Mouse (Mus musculus): ENCODE data around the gene Pex5.

Gene Pex5

DNA sequence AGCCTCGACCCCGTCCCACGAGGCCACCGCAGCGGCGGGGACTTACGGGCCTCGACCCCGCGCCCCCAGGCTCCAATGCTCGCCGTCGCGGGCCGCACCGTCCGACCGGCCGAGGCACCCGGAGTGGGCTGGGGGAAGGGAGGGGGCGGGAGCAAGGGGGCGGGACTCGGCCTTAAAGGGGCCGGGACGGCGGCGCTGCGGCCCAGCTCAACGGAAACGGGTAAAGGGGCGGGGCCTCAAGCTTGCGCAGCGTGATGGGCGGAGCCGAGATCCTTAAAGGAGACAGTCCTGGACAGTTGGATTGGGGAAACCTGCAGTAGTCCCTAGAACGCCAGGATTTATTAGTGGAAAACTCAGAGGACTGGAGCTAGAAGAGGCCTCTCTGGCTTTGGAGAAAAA is at the start of gene Pex5:
TSS of gene Pex5 (minus strand) at position 141 of the 399 bp plus-strand sequence.
- peak; percentile 85 for DNase-seq (ENCODE audit: low read depth, low spot score)

DNA sequence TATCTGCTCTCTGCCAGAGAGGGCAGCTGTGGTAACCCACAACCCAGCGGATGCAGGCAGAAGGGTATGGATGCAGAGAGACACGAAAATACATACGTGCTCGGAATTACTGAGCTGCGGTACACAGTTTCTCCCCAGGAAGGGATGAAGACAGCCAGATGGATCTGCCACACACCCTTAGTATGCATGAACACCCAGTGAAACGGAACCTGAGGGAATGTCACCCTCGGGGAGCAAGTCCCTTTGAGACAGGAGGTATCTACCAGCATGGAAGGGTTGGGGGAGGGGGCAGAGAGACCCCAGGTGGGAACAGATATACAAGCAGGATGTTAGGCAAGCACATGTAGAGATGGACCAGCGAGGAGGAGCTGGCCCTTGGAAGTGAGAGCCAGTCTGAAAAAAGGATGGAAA is 49.0 kb upstream of the Pex5 start:
- no peak for DNase-seq (ENCODE audit: low read depth, low spot score)

- DNase-seq (ENCODE audit: low read depth, low spot score): no peak
Observed at GRCm38 (mm10) chr6:124459388-124459787, 44.5 kb upstream of the Pex5 start.

DNA sequence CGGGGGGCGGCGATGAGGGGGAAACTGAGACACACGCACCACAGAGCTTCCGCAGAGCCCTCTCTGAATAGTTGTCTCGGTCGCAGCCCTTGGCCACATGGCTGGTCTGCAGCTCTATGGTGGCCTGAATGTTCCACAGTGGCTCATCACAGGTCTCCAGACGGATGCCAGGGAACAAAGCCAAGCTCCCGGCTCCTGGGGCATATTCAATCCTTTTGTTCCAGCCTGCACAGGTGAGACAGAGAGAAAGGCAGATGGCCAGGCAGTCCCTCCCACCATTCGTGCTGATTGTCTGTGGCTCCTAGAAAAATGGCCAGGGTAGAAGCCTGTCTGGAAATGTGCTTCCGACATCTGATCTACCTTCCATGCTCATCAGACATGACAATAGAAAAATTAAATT is 43.6 kb upstream of the Pex5 start:
- DNase-seq (ENCODE audit: low read depth, low spot score): no peak

DNA sequence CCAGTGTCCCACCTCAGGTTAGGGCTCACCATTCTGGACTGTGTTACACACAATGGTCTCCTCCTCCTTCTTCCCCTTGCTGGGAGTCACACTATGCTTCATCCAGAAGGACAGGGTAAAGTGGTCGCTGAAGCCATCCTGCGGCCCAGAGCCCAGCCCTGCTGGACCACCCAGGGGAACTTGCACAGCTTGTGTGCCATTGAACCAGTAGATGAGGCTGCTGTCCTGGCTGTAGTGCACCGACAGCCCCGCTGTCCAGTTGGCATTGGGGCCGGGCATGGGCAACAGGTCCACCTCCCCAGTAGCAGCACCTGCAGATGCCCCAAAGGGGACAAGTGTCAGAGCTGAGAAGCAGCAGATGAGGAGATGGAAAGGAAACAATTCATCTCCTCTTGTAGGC is 43.0 kb upstream of the Pex5 start:
- DNase-seq (ENCODE audit: low read depth, low spot score): no peak

DNA sequence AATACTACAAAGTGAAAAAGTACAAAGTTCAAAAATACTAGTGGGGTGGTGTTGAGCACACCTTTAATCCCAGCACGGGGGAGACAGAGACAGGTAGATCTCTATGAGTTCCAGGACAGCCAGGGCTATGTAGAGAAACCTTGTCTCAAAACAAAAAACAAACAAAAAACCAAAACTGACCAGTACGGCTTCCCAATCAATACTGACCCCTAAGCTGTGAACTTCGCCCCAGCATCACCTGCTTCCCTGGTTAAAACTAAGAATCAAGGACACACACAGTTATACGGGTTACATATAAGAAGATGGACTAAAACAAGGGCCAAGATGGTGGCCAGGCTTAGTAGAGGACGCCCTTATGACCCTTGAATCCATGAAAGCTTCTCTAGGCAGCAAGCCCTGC is 41.4 kb upstream of the Pex5 start:
- DNase-seq (ENCODE audit: low read depth, low spot score): no peak

GRCm38 (mm10) chr6:124453756-124454155 is 38.9 kb upstream of the Pex5 start:
- DNase-seq (ENCODE audit: low read depth, low spot score): no peak

DNA sequence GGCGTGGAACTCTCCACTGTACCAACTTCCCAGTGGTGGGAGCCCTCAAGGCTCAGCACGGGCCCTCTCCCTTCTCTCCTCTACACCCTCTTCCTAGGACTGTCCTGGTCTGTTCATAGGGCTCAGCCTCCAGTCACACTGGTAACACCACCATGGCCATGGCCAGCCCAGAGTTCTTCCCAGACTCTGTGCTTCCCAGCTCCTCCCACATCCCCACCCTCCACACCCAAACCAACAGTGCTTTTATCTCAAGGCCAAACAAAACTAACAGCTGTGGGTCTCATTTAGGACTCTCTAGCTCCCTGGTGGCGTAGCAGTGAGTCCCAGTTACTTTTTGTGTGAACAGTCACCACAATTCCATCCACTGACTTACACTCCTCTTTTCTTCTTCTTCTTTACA is 37.1 kb upstream of the Pex5 start:
- no peak for DNase-seq (ENCODE audit: low read depth, low spot score)

GRCm38 (mm10) chr6:124449668-124450383 is 35.0 kb upstream of the Pex5 start:
- no peak for DNase-seq (ENCODE audit: low read depth, low spot score)

DNA sequence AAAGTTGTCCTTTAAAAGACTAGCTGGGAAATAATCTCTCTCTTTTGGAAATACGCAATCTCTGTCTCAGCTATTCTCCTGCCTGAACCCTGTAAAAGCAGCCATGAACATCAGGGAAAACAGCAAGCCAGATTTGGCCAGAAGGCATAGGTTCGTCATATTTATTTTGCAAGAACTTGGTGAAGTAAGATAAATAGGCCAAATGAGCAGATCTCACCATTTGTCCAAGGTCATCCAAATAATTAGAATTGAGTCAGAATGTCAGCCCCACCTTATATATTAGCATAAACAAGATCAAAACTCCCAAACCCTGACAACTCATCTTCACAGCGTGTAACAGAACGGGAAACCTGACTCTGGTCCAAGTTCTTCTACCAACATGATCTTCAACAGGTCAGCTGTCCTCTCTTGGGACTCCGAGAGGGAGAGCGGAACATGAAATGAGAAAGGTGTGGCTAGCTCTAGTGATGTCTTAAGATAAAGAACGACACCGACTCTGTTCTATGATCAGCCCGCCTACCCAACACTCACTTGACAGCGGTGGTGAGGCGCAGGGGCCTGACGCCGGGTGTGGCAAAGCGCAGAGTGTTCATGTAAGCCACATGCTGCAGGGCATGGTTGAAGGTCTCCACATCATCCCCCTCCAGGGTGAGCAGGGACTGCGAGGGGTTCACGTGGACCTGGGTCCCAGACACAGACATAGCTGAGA is 34.2 kb upstream of the Pex5 start:
- no peak for DNase-seq (ENCODE audit: low read depth, low spot score)

- DNase-seq (ENCODE audit: low read depth, low spot score): no peak
Observed at GRCm38 (mm10) chr6:124448186-124448852, 33.5 kb upstream of the Pex5 start.

GRCm38 (mm10) chr6:124447356-124447755 is 32.5 kb upstream of the Pex5 start:
- no peak for DNase-seq (ENCODE audit: low read depth, low spot score)

DNA sequence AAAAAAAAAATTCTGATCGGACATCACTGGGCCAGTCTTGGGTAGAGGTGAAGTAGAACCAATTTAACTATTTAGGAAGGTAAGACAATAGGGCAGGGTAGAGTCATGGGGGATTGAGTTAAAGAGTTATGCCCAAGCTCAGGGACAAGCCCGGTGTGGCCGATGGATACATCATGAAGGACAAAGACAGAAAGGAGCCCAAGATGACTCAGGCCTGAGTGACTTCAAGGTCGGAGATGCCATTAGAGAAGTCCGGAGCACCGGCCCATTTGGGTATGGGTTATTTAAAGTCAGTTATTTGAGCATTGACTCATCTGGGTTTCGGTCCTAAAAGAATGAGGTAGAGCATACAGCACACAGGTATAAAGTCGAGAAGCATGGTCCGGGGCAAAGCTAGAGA is 31.6 kb upstream of the Pex5 start:
- DNase-seq (ENCODE audit: low read depth, low spot score): no peak

- no peak for DNase-seq (ENCODE audit: low read depth, low spot score)
Observed at GRCm38 (mm10) chr6:124446024-124446423, 31.2 kb upstream of the Pex5 start.

DNA sequence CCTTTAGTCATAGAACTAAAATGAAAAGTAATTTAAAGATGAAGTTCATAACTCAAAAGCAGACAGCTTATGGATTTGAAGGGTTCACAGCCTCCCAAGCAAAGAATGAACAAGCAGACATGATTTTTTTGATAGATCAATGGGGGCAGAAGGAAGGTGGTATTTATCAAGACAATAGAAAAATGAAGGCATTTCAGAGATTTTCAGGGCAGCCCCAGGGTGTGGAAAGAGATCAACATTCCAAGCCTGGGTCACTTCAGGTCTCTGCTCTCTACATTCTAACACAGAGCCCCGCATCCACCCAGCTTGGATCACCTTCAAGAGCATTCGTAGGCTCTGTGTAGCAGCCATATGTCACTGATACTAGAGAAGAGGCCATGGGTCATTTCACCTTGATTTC is 28.5 kb upstream of the Pex5 start:
- no peak for DNase-seq (ENCODE audit: low read depth, low spot score)

DNA sequence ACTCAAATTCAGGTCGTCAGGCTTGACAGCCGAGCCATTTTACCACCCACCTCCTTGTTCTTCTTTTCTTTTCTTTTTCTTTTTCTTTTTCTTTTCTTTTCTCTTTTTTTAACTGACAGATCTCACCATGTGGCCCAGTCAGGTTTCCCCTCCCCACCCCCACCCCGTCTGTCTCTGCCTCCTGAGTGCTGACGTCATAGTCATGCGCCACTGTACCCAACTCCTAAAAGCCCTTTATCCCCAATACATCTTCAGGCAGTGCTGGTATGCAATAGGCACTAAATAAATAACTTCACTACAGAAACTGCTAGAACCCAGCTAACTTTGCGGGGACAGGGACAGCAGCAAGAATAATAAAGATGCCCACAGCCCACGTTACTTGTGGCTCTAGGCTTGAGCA is 21.4 kb upstream of the Pex5 start:
- DNase-seq (ENCODE audit: low read depth, low spot score): no peak

GRCm38 (mm10) chr6:124435173-124435572 is 20.3 kb upstream of the Pex5 start:
- DNase-seq (ENCODE audit: low read depth, low spot score): no peak

DNA sequence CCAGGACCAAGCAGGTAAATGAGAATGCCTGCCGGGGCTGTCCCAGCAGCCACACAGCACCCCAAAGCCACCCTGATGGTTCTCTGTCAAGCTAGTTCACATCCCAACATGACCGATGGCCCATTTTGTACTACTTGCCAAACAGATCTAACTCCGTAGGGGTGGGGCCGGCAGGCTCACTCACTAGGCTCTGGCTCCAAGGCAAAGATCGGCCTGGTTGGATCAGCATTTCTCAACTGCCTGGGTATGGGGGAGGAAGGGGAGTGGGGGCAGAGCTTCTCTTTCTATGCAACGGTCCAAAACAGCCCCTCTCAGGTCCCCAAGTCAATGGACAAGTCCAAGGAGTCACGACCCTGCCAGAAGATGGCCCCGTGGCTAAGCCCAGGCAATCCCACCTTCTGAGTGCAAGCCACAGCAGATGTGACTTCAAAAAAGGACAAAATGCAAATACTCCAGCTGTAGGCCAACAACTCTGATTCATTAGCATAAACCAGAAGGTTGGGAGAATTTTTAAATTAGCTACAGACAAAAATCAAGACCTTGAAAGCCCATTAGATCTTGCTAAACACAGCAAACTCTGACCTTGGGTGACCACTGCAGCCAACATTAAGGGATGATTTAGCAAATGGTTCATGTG is 18.9 kb upstream of the Pex5 start:
- DNase-seq (ENCODE audit: low read depth, low spot score): no peak

DNA sequence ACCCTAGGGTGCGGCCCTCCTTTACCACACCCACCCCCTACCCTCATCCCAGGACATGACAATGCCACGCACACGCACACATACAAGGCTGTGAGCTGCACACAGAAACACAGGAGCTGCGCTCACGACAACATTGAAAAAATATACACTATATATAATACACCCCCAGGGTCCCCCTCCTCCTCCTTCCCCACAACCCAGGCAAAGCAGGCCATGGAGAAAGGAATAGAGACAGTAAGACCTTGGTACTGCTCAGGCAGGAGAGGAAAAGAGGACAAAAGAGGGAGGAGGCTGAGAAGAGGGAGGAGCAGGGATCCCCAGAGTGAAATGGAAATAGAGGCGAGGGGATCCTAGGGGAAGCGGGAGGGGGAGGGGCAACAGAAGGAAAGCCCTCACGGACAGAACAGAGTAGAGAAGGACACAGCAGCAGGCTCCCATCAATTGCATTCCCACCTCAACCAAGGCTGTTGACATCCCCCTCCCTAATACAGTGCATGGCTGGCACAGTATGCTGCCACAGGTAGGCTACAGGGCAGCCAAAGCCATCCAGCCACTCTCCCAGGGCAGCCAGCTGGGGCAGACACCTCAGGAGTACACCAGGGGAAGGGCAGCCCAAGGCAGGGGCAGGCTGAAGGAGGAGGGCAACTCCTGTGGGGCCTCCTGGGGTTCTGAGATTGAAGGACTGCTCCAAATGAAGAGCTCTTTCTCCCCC is 16.1 kb upstream of the Pex5 start:
- no peak for DNase-seq (ENCODE audit: low read depth, low spot score)

GRCm38 (mm10) chr6:124430379-124430778 is 15.5 kb upstream of the Pex5 start:
- no peak for DNase-seq (ENCODE audit: low read depth, low spot score)

- peak; percentile 8 for DNase-seq (ENCODE audit: low read depth, low spot score)
Observed at GRCm38 (mm10) chr6:124427791-124428576, 13.1 kb upstream of the Pex5 start.
